Comparison of ENCODE assay signal across 7 mouse cellular contexts in genomic region chr9:85749142-85749921, GRCm38 (mm10). TPM values are rescaled to one million over a fixed set of nuclear protein-coding genes. Genes with fewer than 3 reads are reported as not detected.
A peak's percentile ranks its signal among the peaks of the same experiment; 100 is the strongest.
DNase-seq lines count a peak whose midpoint lies in the region; ATAC-seq and TF ChIP-seq lines count a peak whose summit lies in the region.

Gene Ibtk, minus strand, starts transcription at chr9:85749334.

- peak; percentile 98 for ATAC-seq in embryonic facial prominence, embryonic 12.5 days (ENCODE audit: insufficient number of reproducible peaks, insufficient read depth, low FRiP score, low TSS enrichment)
- ATAC-seq in limb, embryonic 12.5 days (ENCODE audit: insufficient number of reproducible peaks, insufficient read depth, low FRiP score, low TSS enrichment, low read depth) = peak; percentile 99
- ATAC-seq in midbrain, embryonic 15.5 days (replicated peaks) = peak; percentile 100

- peak within 1 kb of the TSS; percentile 99 for H3K27ac ChIP-seq in embryonic facial prominence, embryonic 12.5 days
- peak within 1 kb of the TSS; percentile 80 for H3K27ac ChIP-seq in kidney, adult 2 months (ENCODE audit: insufficient read depth, low read depth, low read length)
- peak within 1 kb of the TSS; percentile 99 for H3K27ac ChIP-seq in limb, embryonic 12.5 days
- peak within 1 kb of the TSS; percentile 99 for H3K27ac ChIP-seq in midbrain, embryonic 15.5 days
- H3K27ac ChIP-seq in spleen, adult 2 months (ENCODE audit: insufficient read depth, low read length) = peak within 1 kb of the TSS; percentile 95

- no peaks in the 10 kb centered on the region for H3K36me3 ChIP-seq in embryonic facial prominence, embryonic 12.5 days
- no peaks in the 10 kb centered on the region for H3K36me3 ChIP-seq in kidney, adult 2 months (ENCODE audit: control insufficient read depth, insufficient read depth, low read length)
- peaks cover 3% of the 10 kb centered on the region; the same call in 1 of the 2 replicates for H3K36me3 ChIP-seq in limb, embryonic 12.5 days
- H3K36me3 ChIP-seq in midbrain, embryonic 15.5 days (replicated peaks) = no peaks in the 10 kb centered on the region
- no peaks in the 10 kb centered on the region for H3K36me3 ChIP-seq in spleen, adult 2 months (ENCODE audit: control insufficient read depth, insufficient read depth, low read length)

- peak within 1 kb of the TSS; percentile 95 for H3K4me3 ChIP-seq in embryonic facial prominence, embryonic 12.5 days
- H3K4me3 ChIP-seq in kidney, adult 2 months (ENCODE audit: insufficient read depth, low read depth, low read length) = peak within 1 kb of the TSS; percentile 74
- H3K4me3 ChIP-seq in limb, embryonic 12.5 days (replicated peaks) = peak within 1 kb of the TSS; percentile 90
- peak within 1 kb of the TSS; percentile 99 for H3K4me3 ChIP-seq in midbrain, embryonic 15.5 days
- peak within 1 kb of the TSS; percentile 87 for H3K4me3 ChIP-seq in spleen, adult 2 months (ENCODE audit: extremely low read depth, insufficient read depth, insufficient read length)

- H3K27me3 ChIP-seq in embryonic facial prominence, embryonic 12.5 days = no peaks in the 10 kb centered on the region
- H3K27me3 ChIP-seq in kidney, adult 2 months (replicated peaks; ENCODE audit: control insufficient read depth, insufficient read depth, low read length) = no peaks in the 10 kb centered on the region
- H3K27me3 ChIP-seq in limb, embryonic 12.5 days = no peaks in the 10 kb centered on the region
- no peaks in the 10 kb centered on the region for H3K27me3 ChIP-seq in midbrain, embryonic 15.5 days (replicated peaks)
- no peaks in the 10 kb centered on the region for H3K27me3 ChIP-seq in spleen, adult 2 months (ENCODE audit: control insufficient read depth, insufficient read depth, low read length)

- peaks cover 6% of the 10 kb centered on the region for H3K4me1 ChIP-seq in embryonic facial prominence, embryonic 12.5 days
- H3K4me1 ChIP-seq in kidney, adult 2 months (ENCODE audit: control insufficient read depth, insufficient read depth, low read length) = peaks cover 4% of the 10 kb centered on the region
- peaks cover 14% of the 10 kb centered on the region for H3K4me1 ChIP-seq in limb, embryonic 12.5 days (replicated peaks)
- H3K4me1 ChIP-seq in midbrain, embryonic 15.5 days = peaks cover 13% of the 10 kb centered on the region
- H3K4me1 ChIP-seq in spleen, adult 2 months (ENCODE audit: control insufficient read depth, insufficient read depth, insufficient read length) = no peaks in the 10 kb centered on the region; the same call in 1 of the 2 replicates

- TF ChIP-seq POLR2A in kidney, adult 2 months (IDR thresholded peaks at IDR 0.05; ENCODE audit: low read depth, low read length) = peak; percentile 90
- peak; percentile 66; the same call in 1 of the 2 replicates for TF ChIP-seq POLR2A in spleen, adult 2 months (IDR thresholded peaks at IDR 0.05; ENCODE audit: low read depth, low read length)

- 0 out of 2 replicates have a peak, but pooled peaks have one; percentile 20 for TF ChIP-seq CTCF in kidney, adult 2 months (conservative IDR thresholded peaks at IDR 0.05; ENCODE audit: insufficient read depth, insufficient read length, low read depth, low read length)
- TF ChIP-seq CTCF in spleen, adult 2 months (IDR thresholded peaks at IDR 0.05; ENCODE audit: extremely low read depth, insufficient read depth, insufficient read length, insufficient replicate concordance) = no peak

- WGBS in embryonic facial prominence, embryonic 12.5 days = 1% methylated on average over 52 of the region's 52 CpGs
- WGBS in kidney, adult 2 months = under 1% methylated on average over 52 of the region's 52 CpGs
- 1% methylated on average over 52 of the region's 52 CpGs for WGBS in limb, embryonic 12.5 days
- under 1% methylated on average over 52 of the region's 52 CpGs for WGBS in midbrain, embryonic 15.5 days
- WGBS in spleen, adult 2 months = under 1% methylated on average over 52 of the region's 52 CpGs

- H3K9ac ChIP-seq in embryonic facial prominence, embryonic 12.5 days = peak within 1 kb of the TSS; percentile 99
- H3K9ac ChIP-seq in limb, embryonic 12.5 days (replicated peaks) = peak within 1 kb of the TSS; percentile 98
- H3K9ac ChIP-seq in midbrain, embryonic 15.5 days = peak within 1 kb of the TSS; percentile 98

- H3K4me2 ChIP-seq in embryonic facial prominence, embryonic 12.5 days (replicated peaks) = peak within 1 kb of the TSS; percentile 69
- H3K4me2 ChIP-seq in limb, embryonic 12.5 days = peak within 1 kb of the TSS; percentile 71
- peak within 1 kb of the TSS; percentile 61 for H3K4me2 ChIP-seq in midbrain, embryonic 15.5 days

- H3K9me3 ChIP-seq in embryonic facial prominence, embryonic 12.5 days = no peaks in the 10 kb centered on the region
- no peaks in the 10 kb centered on the region for H3K9me3 ChIP-seq in limb, embryonic 12.5 days
- H3K9me3 ChIP-seq in midbrain, embryonic 15.5 days = no peaks in the 10 kb centered on the region

- DNase-seq in adrenal gland, postnatal 25 days = peak; percentile 97
- DNase-seq in heart, adult 18-20 months = peak; percentile 99
- DNase-seq in kidney, adult 2 months = peak; percentile 99
- peak; percentile 85 to 95 for DNase-seq in spleen, adult 2 months (ENCODE audit: low read depth in 1 of 2, low spot score in 2 of 2)

RNA-seq across cellular contexts. Expression of gene Ibtk, which starts in this region (rescaled TPM):
- 50.9 and 63.7 TPM in 2 replicates for total RNA-seq in adrenal gland, postnatal 25 days (2021)
- 39.4 and 45.7 TPM in 2 replicates for polyA plus RNA-seq in embryonic facial prominence, embryonic 12.5 days (2016; fragmentation: Nextera tagmentation; extraction: Ambion mirVana)
- total RNA-seq in heart, adult 18-20 months (2021) = 10 to 100 TPM; 29.9 to 31.0 TPM
- 4.9 and 6.1 TPM in 2 replicates for polyA plus RNA-seq in kidney, adult 2 months (2012; rRNA removed)
- polyA plus RNA-seq in limb, embryonic 12.5 days (2016; fragmentation: Nextera tagmentation; extraction: Ambion mirVana) = 43.4 and 46.2 TPM in 2 replicates
- polyA plus RNA-seq in midbrain, embryonic 15.5 days (2015; fragmentation: Nextera tagmentation; extraction: Ambion mirVana) = 29.7 and 32.3 TPM in 2 replicates
- 4.3 and 4.4 TPM in 2 replicates for polyA plus RNA-seq in spleen, adult 2 months (2012; rRNA removed)

Comparison
In these comparisons a context has a peak if more than half of its experiments do, and no peak if none do; other contexts are left out.
1. Peak in every context shown above with its lines: DNase-seq, ATAC-seq, H3K4me3 ChIP-seq and H3K27ac ChIP-seq.